Mouse (Mus musculus): ENCODE measurements around the gene Nox3.

DNA sequence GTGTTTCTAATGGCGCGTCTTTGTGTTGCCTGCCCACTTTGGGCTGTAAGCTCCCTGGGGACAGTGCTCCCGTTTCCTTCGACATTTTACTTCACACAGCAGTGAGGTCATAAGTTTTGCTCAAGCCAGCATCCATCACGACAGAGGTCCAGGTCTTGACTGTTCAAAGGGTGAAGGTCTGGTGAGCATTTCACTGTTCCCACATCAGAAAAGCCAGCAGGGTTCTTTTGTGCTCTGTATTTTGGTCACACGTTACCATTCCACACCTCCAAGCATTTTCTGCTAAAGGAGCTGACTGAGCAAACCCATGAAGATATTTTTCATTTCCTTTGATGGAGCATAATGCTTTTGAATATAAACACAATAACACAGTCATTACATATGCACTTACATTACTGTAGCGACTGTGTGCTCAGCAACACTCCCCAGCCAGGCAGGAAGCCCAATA, 85.7 kb downstream of the Nox3 start:
- no peak for TF ChIP-seq CTCF (conservative IDR thresholded peaks at IDR 0.05; ENCODE audit: low read length)
- TF ChIP-seq NANOG (IDR thresholded peaks at IDR 0.05; ENCODE audit: borderline replicate concordance, low read length): no peak
- TF ChIP-seq POU5F1 (IDR thresholded peaks at IDR 0.05; ENCODE audit: borderline replicate concordance, low read length): no peak

Measured in E14TG2a.4 (cell line).